Mouse (Mus musculus) embryonic stem cell, embryonic (primary cell): ENCODE measurements around the gene Fkbp2.

Experiments used
- CTCF ChIA-PET, 4 experiments: fragments of 300-600 bp in 2 of 4; fragments of 350-600 bp in 2 of 4; sonication (Branson Sonifier 250); formaldehyde crosslinking; loops; one replicate each; lab custom pipeline; 2022; ENCODE audit warnings: inconsistent platforms in 2 of 4; lab: Charles Lee
- POLR2A ChIA-PET, 4 experiments: fragments of 300-600 bp in 2 of 4; fragments of 350-600 bp in 2 of 4; sonication (Branson Sonifier 250); formaldehyde crosslinking; loops; one replicate each; lab custom pipeline; 2022; ENCODE audit warnings: antibody characterized with exemption in 4 of 4, inconsistent platforms in 1 of 4; lab: Charles Lee

Fkbp2 gene

DNA sequence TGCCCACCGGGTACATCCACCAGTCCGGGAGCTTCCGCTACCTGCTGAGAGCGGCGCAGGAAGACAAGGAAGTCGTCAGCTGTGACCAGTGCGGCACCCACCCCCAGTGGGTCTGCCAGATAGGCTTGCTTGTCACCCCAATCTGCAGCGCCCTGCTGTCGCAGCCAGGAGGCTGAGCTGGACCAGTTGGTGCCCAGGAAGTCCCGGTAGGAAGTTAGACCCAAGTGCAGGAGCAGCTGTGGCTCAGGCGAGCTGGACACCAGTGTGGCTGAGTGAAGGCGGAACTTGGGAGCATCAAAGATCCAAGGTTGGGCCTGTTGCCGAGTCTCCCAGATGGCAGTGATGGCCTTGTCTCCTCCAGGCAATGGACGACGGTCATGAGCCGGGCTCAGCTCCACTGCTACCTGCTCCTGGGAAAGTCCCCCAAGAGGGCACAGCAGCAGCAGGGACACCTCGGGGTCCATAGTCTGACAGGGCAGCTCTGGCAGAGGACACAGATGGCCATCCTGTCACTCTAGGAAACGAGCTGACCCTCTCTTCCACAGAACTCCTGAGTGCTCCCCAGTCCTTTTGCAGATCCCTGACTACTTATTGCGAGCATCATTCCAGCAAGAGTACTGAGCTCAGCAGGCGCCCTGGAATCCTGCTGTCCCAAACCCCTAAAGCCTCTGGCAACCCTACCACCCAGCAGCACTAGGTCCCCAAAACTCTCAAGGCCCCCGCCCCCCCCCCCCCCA, 15.1 kb upstream of the Fkbp2 start:
- ChIA-PET CTCF (interaction anchor here (0.5 to 2.4 kb wide), 25 partner anchors 8 to 609 kb away, joined by 3 to 46 read pairs (median 4); partner anchors contain the start of genes Bad (in 1 of the 4), Fkbp2 (in 1 of the 4), Gpr137 (in 1 of the 4) and Plcb3 (in 1 of the 4)), POLR2A (interaction anchor here (0.5 to 7.7 kb wide), 70 partner anchors 8 to 1723 kb away, joined by 3 to 99 read pairs (median 4); partner anchors contain the start of genes Fkbp2 (in 3 of the 4), Plcb3 (in 3 of the 4), Vegfb (in 3 of the 4) and Stip1 (in 2 of the 4))

- CTCF ChIA-PET = interaction anchor here in 1 of 4 experiments (2.4 kb wide), 1 partner anchor 15 kb away, joined by 46 read pairs; the partner anchor contains the start of gene Fkbp2
- POLR2A ChIA-PET = interaction anchor here in 2 of 4 experiments (0.5 to 7.7 kb wide), 10 partner anchors 9 to 146 kb away, joined by 3 to 99 read pairs (median 8); partner anchors contain the start of genes Fkbp2 (in 2 of the 2), Plcb3 (in 1 of the 2) and Ppp1r14b (in 1 of the 2)
Observed at GRCm38 (mm10) chr19:6994489-6994888, 14.2 kb upstream of the Fkbp2 start.

- POLR2A ChIA-PET = interaction anchor here in 2 of 4 experiments (1.4 to 7.7 kb wide), 5 partner anchors 9 to 15 kb away, joined by 4 to 99 read pairs (median 14); partner anchors contain the start of genes Fkbp2 (in 2 of the 2) and Plcb3 (in 1 of the 2)
- CTCF ChIA-PET = interaction anchor here in 1 of 4 experiments (2.2 kb wide), 1 partner anchor 24 kb away, joined by 6 read pairs; no protein-coding TSS in a partner anchor
Observed at GRCm38 (mm10) chr19:6994002-6994401, 13.7 kb upstream of the Fkbp2 start.

DNA sequence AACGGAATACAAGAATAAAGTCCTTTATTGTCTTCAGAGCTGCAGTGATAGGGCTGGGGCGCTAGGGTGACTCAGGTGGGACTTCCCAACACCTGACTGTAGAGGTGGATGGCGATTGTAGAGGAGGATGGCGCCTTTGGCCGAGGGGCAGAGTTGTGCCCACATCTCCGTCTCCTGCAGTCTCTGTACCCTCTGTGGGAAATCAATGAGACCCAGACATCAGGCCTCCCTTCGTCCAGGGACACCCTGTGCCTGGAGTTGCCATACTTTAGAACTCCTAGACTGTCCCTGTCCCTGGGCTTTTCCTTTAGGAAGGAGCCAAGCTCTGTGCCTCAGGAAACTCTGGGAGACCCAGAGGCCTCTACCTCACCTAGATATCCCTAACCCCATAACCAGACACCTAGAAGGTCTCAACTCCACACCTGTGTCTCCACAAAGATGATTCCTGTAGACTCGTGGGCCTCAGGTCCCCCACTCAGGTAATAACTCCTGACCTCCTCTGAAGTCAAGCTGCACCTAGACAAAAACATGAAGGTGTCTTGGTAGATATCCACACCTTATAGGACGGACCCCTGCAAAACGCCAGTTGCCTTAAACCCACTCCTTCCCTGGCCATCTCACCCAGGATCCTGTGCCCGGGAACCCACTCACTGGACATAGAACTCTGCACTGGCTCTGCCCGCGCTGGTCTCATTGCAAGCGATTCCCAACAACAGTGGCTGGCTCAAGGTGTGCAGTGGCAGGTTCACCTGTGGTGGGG, 12.9 kb upstream of the Fkbp2 start:
- POLR2A ChIA-PET = interaction anchor here in 3 of 4 experiments (0.9 to 2.9 kb wide), 22 partner anchors 9 to 1730 kb away, joined by 3 to 35 read pairs (median 4); partner anchors contain the start of genes Fkbp2 (in 2 of the 3), Plcb3 (in 2 of the 3), Stip1 (in 2 of the 3) and Bad (in 1 of the 3)
- CTCF ChIA-PET = interaction anchor here (0.6 to 2.2 kb wide), 7 partner anchors 14 to 23 kb away, joined by 3 to 37 read pairs (median 6); partner anchors contain the start of gene Fkbp2 (in 1 of the 4)

- CTCF ChIA-PET = interaction anchor here (0.5 to 2.2 kb wide), 7 partner anchors 13 to 564 kb away, joined by 3 to 37 read pairs (median 3); partner anchors contain the start of gene Fkbp2 (in 1 of the 4)
- POLR2A ChIA-PET = interaction anchor here (0.5 to 2.3 kb wide), 32 partner anchors 8 to 1731 kb away, joined by 3 to 35 read pairs (median 4); partner anchors contain the start of genes Fkbp2 (in 2 of the 4), Plcb3 (in 2 of the 4), Stip1 (in 2 of the 4) and Bad (in 1 of the 4)
Observed at GRCm38 (mm10) chr19:6992011-6992858, 11.9 kb upstream of the Fkbp2 start, which contains the start of gene Dnajc4. TSS of gene Dnajc4 (minus strand) at chr19:6992572.

DNA sequence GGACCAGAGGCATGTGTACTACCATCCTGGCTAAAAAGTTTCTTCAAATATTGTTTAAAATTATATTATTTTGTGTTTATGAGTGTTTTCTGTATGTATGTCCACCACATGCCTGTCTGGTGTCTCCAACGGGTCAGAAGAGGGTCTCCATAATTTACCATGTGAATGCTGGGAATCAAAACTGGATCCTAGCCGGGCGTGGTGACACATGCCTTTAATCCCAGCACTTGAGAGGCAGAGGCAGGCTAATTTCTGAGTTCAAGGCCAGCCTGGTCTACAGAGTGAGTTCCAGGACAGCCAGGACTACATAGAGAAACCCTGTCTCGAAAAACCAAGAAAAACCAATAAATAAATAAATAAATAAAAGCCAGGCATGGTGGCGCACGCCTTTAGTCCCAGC, 10.9 kb upstream of the Fkbp2 start:
- POLR2A ChIA-PET = interaction anchor here in 2 of 4 experiments (0.9 to 2.1 kb wide), 8 partner anchors 8 to 49 kb away, joined by 3 to 35 read pairs (median 6); partner anchors contain the start of genes Plcb3 (in 2 of the 2), Stip1 (in 2 of the 2) and Fkbp2 (in 1 of the 2)
- CTCF ChIA-PET = interaction anchor here in 2 of 4 experiments (0.6 to 2.1 kb wide), 3 partner anchors 12 to 136 kb away, joined by 7 to 37 read pairs (median 8); partner anchors contain the start of gene Fkbp2 (in 1 of the 2)

- POLR2A ChIA-PET = interaction anchor here in 2 of 4 experiments (1.3 to 1.5 kb wide), 3 partner anchors 15 to 20 kb away, joined by 3 to 5 read pairs (median 4); partner anchors contain the start of gene Plcb3 (in 1 of the 2)
- CTCF ChIA-PET = interaction anchor here in 1 of 4 experiments (0.6 kb wide), 1 partner anchor 135 kb away, joined by 8 read pairs; no protein-coding TSS in a partner anchor
Observed at GRCm38 (mm10) chr19:6990712-6991111, 10.4 kb upstream of the Fkbp2 start.

DNA sequence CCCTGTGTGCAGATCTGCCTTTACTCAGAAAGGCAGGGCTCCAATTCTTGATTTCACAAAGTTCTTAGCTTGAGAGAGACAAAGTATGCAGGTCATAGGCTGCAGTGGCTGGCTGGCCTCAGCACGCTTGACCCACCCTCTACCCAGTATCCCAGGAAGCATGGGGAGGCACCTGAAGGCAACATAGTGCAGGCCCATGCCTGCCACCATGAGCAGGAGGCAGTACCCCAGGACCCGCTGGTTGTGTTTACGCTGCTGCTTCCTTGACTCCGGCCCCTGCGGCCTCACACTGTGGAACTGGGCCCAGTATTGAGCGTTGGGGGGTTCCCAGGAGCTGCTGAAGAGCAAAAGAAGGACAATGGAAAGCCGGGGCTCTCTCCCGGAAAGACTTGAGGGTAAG, 8.9 kb upstream of the Fkbp2 start:
- POLR2A ChIA-PET = interaction anchor here in 3 of 4 experiments (0.6 to 1.3 kb wide), 12 partner anchors 8 to 381 kb away, joined by 3 to 6 read pairs (median 4); partner anchors contain the start of genes Fkbp2 (in 1 of the 3) and Plcb3 (in 1 of the 3)
- CTCF ChIA-PET = interaction anchor here in 3 of 4 experiments (1.1 to 1.5 kb wide), 3 partner anchors 9 to 31 kb away, joined by 3 to 6 read pairs (median 5); partner anchors contain the start of gene Fkbp2 (in 1 of the 3)

DNA sequence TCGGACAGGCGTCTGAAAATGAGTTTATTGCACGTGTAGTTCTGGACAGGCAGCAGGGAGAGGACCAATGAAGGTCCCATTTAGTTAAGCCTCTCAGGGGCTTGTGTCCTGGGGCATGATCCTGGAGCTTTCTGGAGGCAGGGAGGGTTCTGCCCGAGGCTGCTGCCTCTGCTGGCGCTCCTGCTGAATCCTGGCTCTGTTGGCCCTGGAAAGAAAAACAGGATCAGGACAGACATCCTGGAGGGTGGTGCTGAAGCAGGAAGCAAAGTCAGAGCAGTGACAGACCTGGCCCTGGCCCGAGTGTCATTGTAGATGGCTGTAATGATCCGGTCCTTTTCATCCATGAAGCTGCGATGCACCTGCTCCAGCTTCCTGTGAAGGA, 7.6 kb upstream of the Fkbp2 start:
- POLR2A ChIA-PET = interaction anchor here in 3 of 4 experiments (0.6 to 5.2 kb wide), 23 partner anchors 8 to 584 kb away, joined by 3 to 34 read pairs (median 4); partner anchors contain the start of genes Nudt22 (in 3 of the 3), Trpt1 (in 3 of the 3), Stip1 (in 2 of the 3) and Plcb3 (in 1 of the 3)
- CTCF ChIA-PET = interaction anchor here in 3 of 4 experiments (1.2 to 1.9 kb wide), 5 partner anchors 8 to 32 kb away, joined by 3 to 6 read pairs (median 5); partner anchors contain the start of genes Nudt22 (in 1 of the 3) and Trpt1 (in 1 of the 3)

GRCm38 (mm10) chr19:6987061-6987903, 7.0 kb upstream of the Fkbp2 start, which contains the start of gene Vegfb:
TSS of gene Vegfb (minus strand) at chr19:6987651.
- ChIA-PET POLR2A (interaction anchor here in 3 of 4 experiments (0.6 to 5.2 kb wide), 28 partner anchors 8 to 301 kb away, joined by 3 to 34 read pairs (median 4); partner anchors contain the start of genes Nudt22 (in 3 of the 3), Trpt1 (in 3 of the 3), Stip1 (in 2 of the 3) and Bad (in 1 of the 3)), CTCF (interaction anchor here in 2 of 4 experiments (1.5 to 1.9 kb wide), 4 partner anchors 8 to 17 kb away, joined by 3 to 6 read pairs (median 4); partner anchors contain the start of genes Nudt22 (in 1 of the 2) and Trpt1 (in 1 of the 2))

DNA sequence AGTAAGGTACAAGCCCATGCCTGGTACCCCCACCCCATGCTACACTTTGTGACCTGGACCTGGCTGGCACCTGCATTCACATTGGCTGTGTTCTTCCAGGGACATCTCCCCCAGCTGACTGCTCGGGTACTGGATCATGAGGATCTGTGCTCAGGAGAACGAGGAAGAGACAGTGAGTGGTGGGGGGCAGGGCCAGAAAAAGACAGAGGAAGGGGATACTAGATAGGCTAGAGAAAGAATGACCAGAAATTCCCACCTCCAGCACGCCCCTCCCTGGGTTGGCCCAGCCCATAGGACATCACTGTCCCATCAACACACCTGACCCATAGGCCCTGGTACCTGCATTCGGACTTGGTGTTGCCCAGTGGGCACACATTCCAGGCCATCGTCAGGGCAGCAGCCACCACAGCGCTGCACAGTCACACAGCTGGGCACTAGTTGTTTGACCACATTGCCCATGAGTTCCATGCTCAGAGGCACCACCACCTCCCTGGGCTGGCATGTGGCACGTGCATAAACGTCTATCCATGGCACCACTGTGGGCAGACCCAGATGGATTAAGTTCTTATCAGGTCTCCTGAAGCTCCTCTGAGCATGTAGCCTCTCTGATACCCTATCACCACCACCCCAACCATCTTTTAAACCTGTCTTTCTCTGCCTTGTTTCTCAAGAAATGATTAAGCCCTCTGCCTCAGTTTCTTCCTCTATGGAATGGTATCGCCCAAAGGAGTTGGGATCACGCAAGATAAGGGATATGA, 5.8 kb upstream of the Fkbp2 start:
- ChIA-PET POLR2A (interaction anchor here in 3 of 4 experiments (0.6 to 5.2 kb wide), 18 partner anchors 7 to 62 kb away, joined by 3 to 34 read pairs (median 6); partner anchors contain the start of genes Nudt22 (in 3 of the 3), Trpt1 (in 3 of the 3), Plcb3 (in 2 of the 3) and Stip1 (in 2 of the 3)), CTCF (interaction anchor here in 2 of 4 experiments (0.6 to 1.9 kb wide), 2 partner anchors 16 to 341 kb away, joined by 3 to 5 read pairs; no protein-coding TSS in a partner anchor)

DNA sequence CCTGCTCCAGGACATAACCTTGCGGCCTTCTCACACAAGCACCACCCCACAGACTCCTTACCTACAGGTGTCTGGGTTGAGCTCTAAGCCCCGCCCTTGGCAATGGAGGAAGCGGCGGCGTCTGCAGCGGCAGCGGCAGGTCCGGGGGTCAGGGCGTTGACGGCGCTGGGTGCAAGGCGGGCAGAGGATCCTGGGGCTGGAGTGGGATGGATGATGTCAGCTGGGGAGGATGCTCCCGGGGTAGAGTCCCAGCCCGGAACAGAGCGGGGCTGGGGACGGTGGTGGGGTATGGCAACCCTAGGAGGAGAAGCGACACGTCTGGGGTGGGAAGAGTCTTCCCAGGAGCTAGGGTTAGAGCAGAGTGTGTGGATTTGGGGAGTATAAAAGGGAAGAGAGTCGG, 5.0 kb upstream of the Fkbp2 start:
- CTCF ChIA-PET = interaction anchor here in 2 of 4 experiments (0.6 to 1.2 kb wide), 2 partner anchors 10 to 34 kb away, joined by 3 read pairs; no protein-coding TSS in a partner anchor
- POLR2A ChIA-PET = interaction anchor here in 3 of 4 experiments (0.6 to 5.2 kb wide), 23 partner anchors 9 to 222 kb away, joined by 3 to 34 read pairs (median 4); partner anchors contain the start of genes Nudt22 (in 3 of the 3), Trpt1 (in 3 of the 3), Plcb3 (in 2 of the 3) and Esrra (in 1 of the 3)

- POLR2A ChIA-PET = interaction anchor here in 3 of 4 experiments (0.6 to 8.9 kb wide), 8 partner anchors 8 to 187 kb away, joined by 3 to 99 read pairs (median 4); partner anchors contain the start of genes Nudt22 (in 2 of the 3), Trpt1 (in 2 of the 3) and Plcb3 (in 1 of the 3)
Observed at GRCm38 (mm10) chr19:6983621-6984020, 3.3 kb upstream of the Fkbp2 start.

More at GRCm38 (mm10) chr19:6983621-6984020, 3.3 kb upstream of the Fkbp2 start:
- CTCF ChIA-PET = no interaction called here
